Mouse (Mus musculus) monocyte, adult 5-6 weeks (primary cell): ENCODE data around the gene Spg11. TPM values are rescaled to one million over a fixed set of nuclear protein-coding genes. Genes with fewer than 3 reads are reported as not detected.
"Not testable (repeated sequence)": the region's sequence is repeated elsewhere in the genome, so short reads cannot be mapped to it uniquely, and the experiment has no call there.

Experiments used
- ATAC-seq: fragments of 153-309, 156-312 bp; replicated peaks from 2 replicates; pipeline ENCODE4 v1.8.0; 2017; ENCODE audit warnings: mild to moderate bottlenecking; ENCODE audit not compliant: low TSS enrichment, insufficient number of reproducible peaks, severe bottlenecking, poor library complexity, low FRiP score
- total RNA-seq: library from RNA; stranded (forward); fragments of 200-1000, 200-491, 200-594 nt; gene quantifications from 3 replicates; pipeline ENCODE4 v1.2.3, GENCODE M21; 2017

Gene Spg11
- total RNA-seq, 1 experiment from 2014 or later = 20.2 TPM

- no peak for ATAC-seq
Observed at GRCm38 (mm10) chr2:122081728-122082456, 36.3 kb downstream of the Spg11 start.

- ATAC-seq = 0 out of 2 replicates have a peak, but pooled peaks have one; percentile 58
Observed at GRCm38 (mm10) chr2:122069922-122070321, 48.3 kb downstream of the Spg11 start.

- no peak for ATAC-seq
Observed at GRCm38 (mm10) chr2:122069144-122069912, 48.9 kb downstream of the Spg11 start.

GRCm38 (mm10) chr2:122066241-122066640 is 51.9 kb downstream of the Spg11 start:
- no peak for ATAC-seq

GRCm38 (mm10) chr2:122065200-122065969 is 52.8 kb downstream of the Spg11 start:
- ATAC-seq = no peak

GRCm38 (mm10) chr2:122059365-122060115 is 58.6 kb downstream of the Spg11 start:
- ATAC-seq = no peak

GRCm38 (mm10) chr2:122043926-122044325 is 74.3 kb downstream of the Spg11 start:
- no peak for ATAC-seq

- no peak for ATAC-seq
Observed at GRCm38 (mm10) chr2:122036064-122036463, 82.1 kb downstream of the Spg11 start.

- no peak for ATAC-seq
Observed at GRCm38 (mm10) chr2:122031970-122032369, 86.2 kb downstream of the Spg11 start.

- ATAC-seq = peak; percentile 27; the same call in 1 of the 2 replicates
Observed at GRCm38 (mm10) chr2:122028756-122029700, 89.2 kb downstream of the Spg11 start.

- peak; percentile 90 for ATAC-seq
Observed at GRCm38 (mm10) chr2:122027862-122028755, 90.1 kb downstream of the Spg11 start, which contains the start of gene Eif3j1. TSS of gene Eif3j1 (plus strand) at chr2:122028546.

- not testable (repeated sequence) for ATAC-seq
Observed at GRCm38 (mm10) chr2:122027091-122027490, 91.1 kb downstream of the Spg11 start.

- no peak for ATAC-seq
Observed at GRCm38 (mm10) chr2:122022284-122022683, 95.9 kb downstream of the Spg11 start.

GRCm38 (mm10) chr2:122018705-122019104 is 99.5 kb downstream of the Spg11 start:
- no peak for ATAC-seq

GRCm38 (mm10) chr2:122011441-122011840 is 106.7 kb downstream of the Spg11 start:
- ATAC-seq = no peak

GRCm38 (mm10) chr2:122008832-122009231 is 109.4 kb downstream of the Spg11 start:
- no peak for ATAC-seq
